Mouse (Mus musculus) natural killer cell, adult 2 months (primary cell): ENCODE results near the gene Ptgis.

Source experiments
- DNase-seq, 2 experiments: peaks; one replicate each; pipeline ENCODE4 v3.0.0; 2022; ENCODE audit warnings: low spot score in 2 of 2

Ptgis gene

DNA sequence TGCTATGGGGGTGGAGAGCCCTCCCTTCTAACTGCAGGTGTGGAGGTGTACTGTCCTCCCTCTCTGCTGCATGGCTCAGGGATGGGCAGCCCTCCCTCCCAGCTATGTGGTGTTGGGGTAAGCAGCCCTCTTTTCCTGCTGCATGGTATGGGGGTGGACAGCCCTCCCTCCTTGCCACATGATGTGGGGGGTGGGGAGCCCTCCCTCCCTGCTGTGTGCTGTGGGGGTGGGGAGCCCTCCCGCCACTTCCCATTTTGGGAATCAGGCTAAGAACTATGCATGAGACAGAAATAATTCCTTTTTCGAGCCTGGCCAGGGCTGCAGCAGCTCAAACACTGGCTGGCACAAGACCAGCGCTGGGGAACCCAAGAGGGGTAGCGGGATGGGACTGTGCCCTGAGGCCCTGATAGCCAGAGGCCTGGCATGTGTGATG is 84.8 kb downstream of the Ptgis start:
- DNase-seq, result no peak

- no peak for DNase-seq
Observed at GRCm38 (mm10) chr2:167150880-167151279, 89.5 kb downstream of the Ptgis start.

DNA sequence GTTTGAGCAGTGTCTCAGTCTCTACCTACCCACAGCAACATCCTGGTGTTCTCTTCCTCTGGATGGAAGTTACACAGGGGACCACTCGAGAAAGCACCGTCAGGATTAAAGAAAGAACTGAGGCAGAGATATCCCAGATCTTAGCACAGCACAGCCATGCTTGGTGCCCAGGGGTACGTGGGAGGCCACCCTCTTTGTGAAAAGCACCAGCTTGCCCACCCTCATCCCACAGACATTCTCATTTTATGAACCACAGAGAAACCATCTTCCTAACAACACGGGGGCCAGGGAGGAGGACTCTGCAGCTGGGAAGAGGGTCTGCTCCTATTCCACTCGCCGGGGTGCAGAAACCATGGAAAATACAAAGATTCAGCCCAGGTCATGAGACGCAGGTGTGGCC is 90.3 kb downstream of the Ptgis start:
- no peak for DNase-seq

DNA sequence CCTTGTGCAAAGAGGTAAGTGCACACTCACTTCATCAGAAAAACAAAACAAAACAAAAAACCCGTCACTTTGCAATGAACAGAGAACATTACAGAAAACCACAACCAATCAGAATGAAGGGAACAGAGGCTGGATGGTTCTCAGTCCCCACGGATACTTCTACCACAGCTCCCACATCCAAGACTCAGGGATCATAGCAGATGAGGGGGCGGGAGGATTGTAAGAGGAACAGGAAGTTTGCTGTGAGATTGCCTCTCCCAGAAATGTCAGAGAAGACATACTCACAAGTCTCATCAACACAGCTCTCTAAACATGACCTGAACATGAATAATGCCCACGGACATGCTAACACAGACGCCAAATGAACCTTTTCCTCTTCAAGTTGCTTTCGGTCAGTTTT is 91.4 kb downstream of the Ptgis start:
- no peak for DNase-seq

DNA sequence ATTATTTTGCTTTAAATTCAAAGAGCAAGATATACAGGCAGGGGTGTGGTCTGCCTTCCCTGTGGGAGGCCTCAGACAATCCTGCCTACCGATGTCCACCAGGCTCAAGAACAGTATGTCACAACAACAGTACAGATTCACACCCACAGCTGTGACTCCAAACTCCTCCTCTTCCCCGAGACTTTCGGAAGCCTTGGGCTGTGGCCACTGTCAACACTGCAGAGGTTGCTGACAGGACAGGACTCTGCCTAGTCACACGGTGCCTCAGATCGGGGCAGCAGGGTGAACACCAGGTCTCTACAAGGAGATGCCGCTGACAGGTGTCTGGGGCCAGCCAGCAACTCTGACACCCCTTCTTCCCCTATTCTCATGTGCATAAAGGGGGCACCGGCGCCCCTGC is 92.7 kb downstream of the Ptgis start:
- DNase-seq, result peak; percentile 33 to 49

DNA sequence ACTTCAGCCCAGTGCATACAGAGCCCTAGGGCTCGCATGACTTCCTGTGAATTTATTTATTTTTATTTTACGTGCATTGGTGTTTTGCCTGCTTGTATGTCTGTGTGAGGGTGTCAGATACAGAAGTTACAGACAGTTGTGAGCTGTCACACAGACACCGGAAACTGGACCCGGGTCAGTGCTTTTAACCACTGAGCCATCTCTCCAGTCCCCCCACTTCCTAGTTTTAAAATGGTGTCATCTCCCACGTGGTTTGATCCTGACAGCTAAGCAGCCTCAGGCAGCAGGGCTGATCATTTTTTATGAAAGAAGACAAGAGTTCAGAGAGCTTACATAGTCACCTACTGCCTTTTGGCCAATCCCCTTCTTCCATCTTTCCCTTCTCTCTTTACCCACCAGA is 94.5 kb downstream of the Ptgis start:
- DNase-seq, result peak; percentile 51 to 78

GRCm38 (mm10) chr2:167144439-167145307 is 95.7 kb downstream of the Ptgis start:
- no peak for DNase-seq

- no peak for DNase-seq
Observed at GRCm38 (mm10) chr2:167143914-167144313, 96.5 kb downstream of the Ptgis start.

DNA sequence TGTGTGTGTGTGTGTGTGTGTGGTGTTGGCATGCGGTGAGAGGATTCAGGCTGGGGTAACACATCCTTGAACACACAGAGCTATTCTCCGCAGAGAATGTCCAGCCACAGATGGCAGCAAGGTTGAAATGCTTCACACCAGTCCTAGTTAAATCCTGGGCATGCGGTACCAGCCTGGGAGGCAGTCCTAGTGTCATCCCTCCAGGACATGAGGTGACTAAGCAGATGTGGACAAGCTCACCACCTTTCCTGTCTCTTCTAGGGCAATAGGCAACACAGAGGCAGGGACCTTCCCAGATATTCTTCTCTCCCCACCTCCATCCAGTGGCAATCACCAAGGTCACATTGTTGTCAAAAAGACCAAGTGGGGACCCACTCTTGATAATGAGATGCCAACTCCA is 98.1 kb downstream of the Ptgis start:
- no peak for DNase-seq

DNA sequence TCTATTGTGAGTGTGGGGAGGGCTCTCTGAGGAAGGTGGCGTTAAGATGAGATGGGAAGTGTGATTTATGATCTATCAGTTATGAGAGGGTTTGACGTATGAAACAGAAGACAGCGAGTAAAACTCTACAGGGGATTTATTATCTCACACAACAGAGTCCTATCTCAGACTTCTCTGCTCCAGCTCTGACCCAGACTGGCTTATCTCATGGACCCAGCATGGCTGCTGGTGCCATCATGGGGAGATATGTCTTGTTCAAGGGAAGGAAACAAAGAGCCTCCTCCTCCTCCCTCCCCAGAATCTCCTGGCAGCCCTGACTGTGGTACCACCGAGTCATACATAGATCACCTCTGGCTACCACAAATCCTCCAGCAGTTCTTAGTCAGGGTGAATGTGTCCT is 98.6 kb downstream of the Ptgis start:
- no peak for DNase-seq
